Mouse (Mus musculus) midbrain, embryonic 15.5 days (tissue): ENCODE measurements around the gene Gtf2f2. TPM values are rescaled to one million over a fixed set of nuclear protein-coding genes. Genes with fewer than 3 reads are reported as not detected.

Source experiments
- ATAC-seq: fragments of 200-750 bp; cut with Nextera tagmentation; replicated peaks from 2 replicates; pipeline ENCODE4 v1.8.0; 2017; ENCODE audit warnings: moderate TSS enrichment
- H3K27ac ChIP-seq: fragments of 300-500 bp; sonication (generic); 2 replicates; pipeline ENCODE4 v1.5.1; 2015; ENCODE audit warnings: mild to moderate bottlenecking, inconsistent platforms
- H3K27me3 ChIP-seq: fragments of 300-500 bp; sonication (generic); replicated peaks from 2 replicates; pipeline ENCODE4 v1.6.1; 2015; ENCODE audit warnings: inconsistent platforms
- H3K36me3 ChIP-seq: fragments of 300-500 bp; sonication (generic); replicated peaks from 2 replicates; pipeline ENCODE4 v1.6.1; 2015; ENCODE audit warnings: inconsistent platforms
- H3K4me1 ChIP-seq: fragments of 300-500 bp; sonication (generic); 2 replicates; pipeline ENCODE4 v1.6.1; 2015; ENCODE audit warnings: inconsistent platforms
- H3K4me2 ChIP-seq: fragments of 300-500 bp; sonication (generic); 2 replicates; pipeline ENCODE4 v1.6.1; 2015; ENCODE audit warnings: inconsistent platforms, mild to moderate bottlenecking, moderate library complexity
- H3K4me3 ChIP-seq: fragments of 300-500 bp; sonication (generic); 2 replicates; pipeline ENCODE4 v1.5.1; 2015; ENCODE audit warnings: mild to moderate bottlenecking, inconsistent platforms
- H3K9ac ChIP-seq: fragments of 300-500 bp; sonication (generic); 2 replicates; pipeline ENCODE4 v1.6.1; 2015; ENCODE audit warnings: mild to moderate bottlenecking, inconsistent platforms
- H3K9me3 ChIP-seq: fragments of 300-500 bp; sonication (generic); 2 replicates; pipeline ENCODE4 v1.6.1; 2016; ENCODE audit warnings: inconsistent platforms
- WGBS: fragments of 180-500 bp; shearing (Covaris S2); methylation state at CpG from one replicate; pipeline ENCODE4 v1.1.7; 2015; ENCODE audit warnings: mixed read lengths; 5-methylcytosine and 5-hydroxymethylcytosine counted together
- polyA plus RNA-seq: library from polyadenylated mRNA; unstranded; fragments of >200 nt; fragmentation: Nextera tagmentation; extraction: Ambion mirVana; gene quantifications from 2 replicates; pipeline ENCODE4 v1.2.1, GENCODE M21; 2015

Gtf2f2 gene
- polyA plus RNA-seq, 1 experiment from 2014 or later, result 35.0 TPM

GRCm38 (mm10) chr14:76020927-76021719, 10.5 kb upstream of the Gtf2f2 start:
- peak; percentile 41; the same call in 1 of the 2 replicates for ATAC-seq
- no peak overlapping the region for H3K4me3 ChIP-seq
- WGBS, result 31% methylated on average over 7 of the region's 7 CpGs

GRCm38 (mm10) chr14:76020259-76020785, 9.7 kb upstream of the Gtf2f2 start:
- Histone ChIP-seq H3K27ac (peak overlapping the region; percentile 68), H3K36me3 (no peaks in the 10 kb centered on the region), H3K9me3 (no peaks in the 10 kb centered on the region), H3K27me3 (no peaks in the 10 kb centered on the region), H3K4me3 (no peak overlapping the region), H3K4me2 (no peak overlapping the region), H3K9ac (no peak overlapping the region), H3K4me1 (peaks cover 13% of the 10 kb centered on the region)
- no peak for ATAC-seq
- WGBS, result 58% methylated on average over 5 of the region's 5 CpGs

More at GRCm38 (mm10) chr14:76020927-76021719, 10.5 kb upstream of the Gtf2f2 start:
- no peaks in the 10 kb centered on the region for H3K36me3 ChIP-seq
- H3K9ac ChIP-seq, result no peak overlapping the region
- H3K4me2 ChIP-seq, result no peak overlapping the region
- H3K4me1 ChIP-seq, result peaks cover 13% of the 10 kb centered on the region
- no peaks in the 10 kb centered on the region for H3K27me3 ChIP-seq
- no peaks in the 10 kb centered on the region for H3K9me3 ChIP-seq
- H3K27ac ChIP-seq, result peak overlapping the region; percentile 68

GRCm38 (mm10) chr14:76017785-76018490, 7.3 kb upstream of the Gtf2f2 start:
- Histone ChIP-seq H3K27me3 (no peaks in the 10 kb centered on the region), H3K9me3 (no peaks in the 10 kb centered on the region), H3K27ac (peak overlapping the region; percentile 28), H3K4me3 (no peak overlapping the region), H3K4me2 (no peak overlapping the region), H3K4me1 (peaks cover 13% of the 10 kb centered on the region), H3K36me3 (no peaks in the 10 kb centered on the region), H3K9ac (no peak overlapping the region)
- WGBS, result 52% methylated on average over 10 of the region's 10 CpGs
- ATAC-seq, result no peak

GRCm38 (mm10) chr14:76014331-76014730, 3.7 kb upstream of the Gtf2f2 start:
- Histone ChIP-seq H3K27me3 (no peaks in the 10 kb centered on the region), H3K4me1 (peaks cover 16% of the 10 kb centered on the region), H3K27ac (no peak overlapping the region), H3K4me2 (no peak overlapping the region), H3K9me3 (no peaks in the 10 kb centered on the region), H3K9ac (no peak overlapping the region), H3K36me3 (no peaks in the 10 kb centered on the region), H3K4me3 (no peak overlapping the region)
- no peak for ATAC-seq
- 52% methylated on average over 2 of the region's 2 CpGs for WGBS

GRCm38 (mm10) chr14:76011062-76011457, 395 bp upstream of the Gtf2f2 start:
- ATAC-seq, result peak; percentile 64
- Histone ChIP-seq H3K4me2 (peak overlapping the region; percentile 78), H3K4me3 (peak overlapping the region; percentile 93), H3K27ac (peak overlapping the region; percentile 80), H3K27me3 (no peaks in the 10 kb centered on the region), H3K9ac (no peak overlapping the region), H3K9me3 (no peaks in the 10 kb centered on the region), H3K4me1 (peaks cover 30% of the 10 kb centered on the region), H3K36me3 (no peaks in the 10 kb centered on the region)
- WGBS, result 32% methylated on average over 7 of the region's 7 CpGs

- no peak overlapping the region for H3K9ac ChIP-seq
- no peaks in the 10 kb centered on the region for H3K27me3 ChIP-seq
- no peak overlapping the region for H3K27ac ChIP-seq
- no peak overlapping the region; the same call in 1 of the 2 replicates for H3K4me3 ChIP-seq
- peak overlapping the region; percentile 78 for H3K4me2 ChIP-seq
- ATAC-seq, result no peak
- peaks cover 30% of the 10 kb centered on the region for H3K4me1 ChIP-seq
- H3K9me3 ChIP-seq, result no peaks in the 10 kb centered on the region
- H3K36me3 ChIP-seq, result no peaks in the 10 kb centered on the region
- 74% methylated on average over 5 of the region's 5 CpGs for WGBS
Observed at GRCm38 (mm10) chr14:76009185-76009584, 1.5 kb downstream of the Gtf2f2 start.

GRCm38 (mm10) chr14:76008174-76008573, 2.5 kb downstream of the Gtf2f2 start:
- H3K36me3 ChIP-seq, result no peaks in the 10 kb centered on the region
- ATAC-seq, result no peak
- H3K4me1 ChIP-seq, result peaks cover 30% of the 10 kb centered on the region
- no peak overlapping the region for H3K4me2 ChIP-seq
- H3K27me3 ChIP-seq, result no peaks in the 10 kb centered on the region
- no peaks in the 10 kb centered on the region for H3K9me3 ChIP-seq
- no peak overlapping the region for H3K4me3 ChIP-seq
- H3K9ac ChIP-seq, result no peak overlapping the region
- WGBS, result 95% methylated on average over 1 of the region's 1 CpGs
- H3K27ac ChIP-seq, result no peak overlapping the region

- 64% methylated on average over 4 of the region's 4 CpGs for WGBS
- no peaks in the 10 kb centered on the region for H3K36me3 ChIP-seq
- peaks cover 20% of the 10 kb centered on the region for H3K4me1 ChIP-seq
- H3K27ac ChIP-seq, result no peak overlapping the region
- H3K27me3 ChIP-seq, result no peaks in the 10 kb centered on the region
- H3K9me3 ChIP-seq, result no peaks in the 10 kb centered on the region
- H3K4me2 ChIP-seq, result no peak overlapping the region
- H3K4me3 ChIP-seq, result no peak overlapping the region
- H3K9ac ChIP-seq, result no peak overlapping the region
- ATAC-seq, result no peak
Observed at GRCm38 (mm10) chr14:76005011-76005410, 5.7 kb downstream of the Gtf2f2 start.

GRCm38 (mm10) chr14:76001781-76002180, 8.9 kb downstream of the Gtf2f2 start:
- 88% methylated on average over 4 of the region's 4 CpGs for WGBS
- Histone ChIP-seq H3K9ac (no peak overlapping the region), H3K4me2 (no peak overlapping the region), H3K4me3 (no peak overlapping the region), H3K36me3 (no peaks in the 10 kb centered on the region), H3K27me3 (no peaks in the 10 kb centered on the region), H3K27ac (no peak overlapping the region), H3K4me1 (no peaks in the 10 kb centered on the region), H3K9me3 (no peaks in the 10 kb centered on the region)
- no peak for ATAC-seq

- Histone ChIP-seq H3K27me3 (no peaks in the 10 kb centered on the region), H3K4me1 (no peaks in the 10 kb centered on the region), H3K36me3 (no peaks in the 10 kb centered on the region), H3K9me3 (no peaks in the 10 kb centered on the region), H3K4me2 (no peak overlapping the region), H3K4me3 (no peak overlapping the region), H3K9ac (no peak overlapping the region), H3K27ac (no peak overlapping the region)
- WGBS, result 53% methylated on average over 1 of the region's 1 CpGs
- ATAC-seq, result no peak
Observed at GRCm38 (mm10) chr14:75998082-75998481, 12.6 kb downstream of the Gtf2f2 start.

- 93% methylated on average over 4 of the region's 4 CpGs for WGBS
- H3K36me3 ChIP-seq, result 0 out of 2 replicates have a peak, but pooled peaks cover 3% of the 10 kb centered on the region
- H3K9ac ChIP-seq, result no peak overlapping the region
- no peak overlapping the region for H3K27ac ChIP-seq
- H3K9me3 ChIP-seq, result no peaks in the 10 kb centered on the region
- H3K27me3 ChIP-seq, result no peaks in the 10 kb centered on the region
- no peaks in the 10 kb centered on the region for H3K4me1 ChIP-seq
- H3K4me3 ChIP-seq, result no peak overlapping the region
- ATAC-seq, result no peak
- H3K4me2 ChIP-seq, result no peak overlapping the region
Observed at GRCm38 (mm10) chr14:75992371-75992770, 18.3 kb downstream of the Gtf2f2 start.

GRCm38 (mm10) chr14:75990936-75991335, 19.7 kb downstream of the Gtf2f2 start:
- no peaks in the 10 kb centered on the region for H3K4me1 ChIP-seq
- H3K4me3 ChIP-seq, result no peak overlapping the region
- WGBS, result 92% methylated on average over 6 of the region's 6 CpGs
- no peak overlapping the region for H3K9ac ChIP-seq
- H3K4me2 ChIP-seq, result no peak overlapping the region
- no peaks in the 10 kb centered on the region for H3K27me3 ChIP-seq
- no peak for ATAC-seq
- H3K9me3 ChIP-seq, result no peaks in the 10 kb centered on the region
- 0 out of 2 replicates have a peak, but pooled peaks cover 3% of the 10 kb centered on the region for H3K36me3 ChIP-seq
- no peak overlapping the region for H3K27ac ChIP-seq
